Mouse (Mus musculus): Measurements from ENCODE around the gene Mcu. TPM values are rescaled to one million over a fixed set of nuclear protein-coding genes. Genes with fewer than 3 reads are reported as not detected.

Mcu gene
- total RNA-seq, 2 experiments from 2014 or later, result 48.0 to 48.6 TPM

GRCm38 (mm10) chr10:59413711-59414110, 202.8 kb downstream of the Mcu start:
- no peak for DNase-seq (ENCODE audit: low spot score in 2 of 2)
- intact Hi-C loops (cut with DNase I), result no loop called here

- intact Hi-C loops (cut with DNase I), result no loop called here
- no peak for DNase-seq (ENCODE audit: low spot score in 2 of 2)
Observed at GRCm38 (mm10) chr10:59410264-59410663, 206.2 kb downstream of the Mcu start.

- DNase-seq (ENCODE audit: low spot score in 2 of 2), result no peak
- intact Hi-C loops (cut with DNase I), result no loop called here
Observed at GRCm38 (mm10) chr10:59408499-59408898, 208.0 kb downstream of the Mcu start.

DNA sequence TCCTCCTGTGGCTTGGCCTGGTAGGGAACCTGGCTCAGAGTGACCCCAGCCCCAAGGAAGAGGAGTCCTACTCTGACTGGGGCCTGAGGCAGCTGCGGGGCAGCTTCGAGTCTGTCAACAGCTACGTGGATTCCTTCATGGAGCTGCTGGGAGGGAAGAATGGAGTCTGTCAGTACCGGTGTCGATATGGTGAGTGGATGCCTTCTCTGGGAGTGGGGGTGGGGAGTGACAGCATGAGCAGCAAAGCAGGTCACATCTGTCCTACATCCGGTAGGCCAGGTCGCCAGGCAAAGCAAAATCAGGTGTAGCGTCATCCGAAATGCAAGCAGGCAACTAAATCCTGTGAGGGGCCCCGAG, 212.7 kb downstream of the Mcu start:
- intact Hi-C loops (cut with DNase I), result no loop called here
- DNase-seq (ENCODE audit: low spot score in 2 of 2), result no peak

DNA sequence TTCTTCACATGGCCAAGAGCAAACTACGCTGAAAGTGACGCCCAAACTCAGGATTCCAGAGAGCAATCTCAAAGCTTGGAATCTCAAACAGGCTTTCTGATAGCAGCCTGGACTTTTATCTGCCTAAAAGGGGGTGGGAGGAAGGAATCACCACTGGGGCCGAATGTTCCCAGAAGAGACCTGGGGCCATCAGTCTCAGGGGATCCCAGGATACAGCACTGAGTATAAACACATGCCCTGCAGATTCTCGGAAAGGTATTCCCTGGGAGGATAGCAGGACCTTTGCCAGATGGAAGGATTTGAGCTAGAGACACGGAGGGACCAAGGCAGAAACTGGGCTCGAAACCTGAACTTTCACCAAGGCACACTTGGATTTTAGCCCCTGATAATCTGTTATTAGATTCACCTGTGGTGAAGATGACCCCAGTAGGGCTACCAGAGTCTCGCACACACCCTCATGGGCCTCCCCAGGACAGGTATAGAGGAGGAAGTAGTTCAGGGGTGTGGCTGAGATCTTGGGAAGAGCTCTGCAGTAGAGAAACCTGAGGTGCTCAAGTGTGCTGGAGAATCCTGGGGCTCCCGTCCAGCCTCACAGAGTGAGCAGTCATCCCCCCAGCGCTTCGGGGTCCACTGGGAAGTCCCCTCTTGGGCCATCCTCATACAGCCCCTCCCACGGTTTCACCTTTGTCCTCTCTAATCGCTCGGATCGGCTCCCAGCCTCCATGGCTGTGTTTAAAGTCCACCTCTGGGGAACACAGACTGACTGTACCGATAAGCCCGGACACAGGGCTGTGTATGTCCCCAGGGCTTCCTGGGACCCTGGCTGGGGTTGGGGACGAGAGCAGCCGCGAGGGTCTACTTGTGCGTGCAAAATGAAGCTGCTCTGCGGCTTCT, 213.3 kb downstream of the Mcu start, which contains the start of gene Pla2g12b:
TSS of gene Pla2g12b (plus strand) at position 762 of the 894 bp plus-strand sequence.
- no peak for DNase-seq (ENCODE audit: low spot score in 2 of 2)
- intact Hi-C loops (cut with DNase I), result no loop called here

Other genes starting within 250 kb of the Mcu start
- gene Gm10273, start 221.1 kb downstream of the Mcu start, total RNA-seq (2021), result 10 to 100 TPM; 42.2 to 44.7 TPM
- gene Pla2g12b, start 213.0 kb downstream of the Mcu start, total RNA-seq (2021), result not detected
- under 1 TPM in 1 of 2 experiments, not detected in 1; 0.20 TPM for gene Oit3, start 174.9 kb downstream of the Mcu start, total RNA-seq (2021)
- gene Gm10322, start 629 bp downstream of the Mcu start, total RNA-seq (2021), result not detected
- gene Micu1, start 85.8 kb upstream of the Mcu start, total RNA-seq (2021), result 10 to 100 TPM; 82.4 to 88.7 TPM

Measured in left cerebral cortex, postnatal 14 days (tissue).